Comparison of ENCODE assay signal across 8 mouse cellular contexts in the genomic region with DNA sequence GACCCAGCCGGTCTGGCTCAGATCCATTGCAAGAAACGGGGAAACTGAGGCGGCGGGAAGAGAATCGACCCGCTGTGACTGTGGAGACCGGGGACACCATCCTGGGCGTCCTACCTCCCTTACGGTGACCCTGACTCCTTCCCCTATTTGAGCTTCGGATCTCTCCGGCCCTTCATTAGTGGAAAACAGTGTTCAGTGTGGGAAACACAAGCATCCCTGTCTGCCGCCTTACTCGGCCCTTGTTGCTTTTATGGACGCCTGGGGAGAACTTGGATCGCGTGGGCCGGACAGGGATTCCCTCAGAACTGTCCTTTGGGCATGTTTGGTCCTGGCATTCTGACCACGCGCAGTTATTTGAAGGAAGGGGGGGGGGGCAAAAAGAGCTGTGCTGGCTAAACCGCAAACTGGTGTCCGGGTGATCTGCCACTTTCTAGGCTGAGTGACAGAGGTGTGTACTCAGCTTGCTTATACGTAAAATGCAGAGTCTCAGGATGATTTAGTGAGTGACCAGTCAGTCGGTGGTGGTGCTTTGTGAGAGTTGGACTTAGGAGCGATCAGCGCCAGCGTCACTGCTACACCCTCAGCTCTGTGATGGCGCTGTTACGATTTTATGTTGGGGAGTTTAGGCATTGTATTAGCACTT. TPM values are rescaled to one million over a fixed set of nuclear protein-coding genes. Genes with fewer than 3 reads are reported as not detected.
DNase-seq lines count a peak whose midpoint lies in the region; ATAC-seq and TF ChIP-seq lines count a peak whose summit lies in the region.

No protein-coding gene starts in this region.

- peak overlapping the region; percentile 51 for H3K9ac ChIP-seq in CH12.LX (ENCODE audit: insufficient read depth, low read depth)

- H3K36me3 ChIP-seq in CH12.LX (replicated peaks in 1 of 2; ENCODE audit: control insufficient read depth in 1 of 2, insufficient read depth in 1 of 2, low read length in 1 of 2) = peaks cover 9 to 40% of the 10 kb centered on the region in 2 experiments

- DNase-seq in gastrocnemius, postnatal 10 days = peak; percentile 31
- DNase-seq in gastrocnemius, adult 18-20 months (ENCODE audit: low spot score) = no peak
- no peak for DNase-seq in CH12.LX (ENCODE audit: extremely low read depth)
- peak; percentile 30 for DNase-seq in kidney, postnatal 10 days
- DNase-seq in neural tube, embryonic 10.5 days (ENCODE audit: extremely low spot score, low spot score) = peak; percentile 33
- DNase-seq in spleen, postnatal 10 days (ENCODE audit: low spot score in 2 of 2) = no peak

- dilution Hi-C loops in CH12.LX (cut with MboI; ENCODE audit: extremely low pct_ligation_motif_present, extremely low pct_unique_long_range_greater_than_20kb, low sequenced_read_pairs) = no loop called here

- TF ChIP-seq POLR2A in CH12.LX (IDR thresholded peaks at IDR 0.05; ENCODE audit: low read depth, low read length) = no peak; the same call in 1 of the 2 replicates

- in situ Hi-C loops in CH12.LX (cut with MboI; ENCODE audit: low pct_ligation_motif_present, low pct_unique_long_range_greater_than_20kb, low sequenced_read_pairs) = loop anchor here (10.0 kb wide), 1 partner anchor 62 kb away; no protein-coding TSS in a partner anchor

- H3K27me3 ChIP-seq in CH12.LX (replicated peaks) = no peaks in the 10 kb centered on the region

- no peak overlapping the region for H3K27ac ChIP-seq in CH12.LX (ENCODE audit: insufficient read depth, low read depth)

- peaks cover 3 to 34% of the 10 kb centered on the region in 2 experiments; a peak in 3 of 4 replicates for H3K4me1 ChIP-seq in CH12.LX (ENCODE audit: control insufficient read depth in 1 of 2, insufficient read depth in 2 of 2)

- H3K79me2 ChIP-seq in CH12.LX (replicated peaks; ENCODE audit: control insufficient read depth, extremely low read depth, insufficient read depth, poor library complexity, severe bottlenecking) = no peaks in the 10 kb centered on the region

- ATAC-seq in erythroid progenitor cell, adult 5-6 weeks (replicated peaks; ENCODE audit: low FRiP score, poor library complexity, severe bottlenecking) = peak; percentile 59
- no peak for ATAC-seq in megakaryocyte progenitor cell, adult 5-6 weeks (replicated peaks; ENCODE audit: poor library complexity)

- H3K4me3 ChIP-seq in CH12.LX (replicated peaks in 1 of 3; ENCODE audit: low read depth in 2 of 3, low read length in 2 of 3, poor library complexity in 1 of 3) = peak overlapping the region; percentile 67 to 87 (median 71)

- peak overlapping the region; percentile 72 for H3K4me2 ChIP-seq in CH12.LX (ENCODE audit: insufficient read depth, low read depth, poor library complexity, severe bottlenecking)

- peaks cover 6% of the 10 kb centered on the region for H3K9me3 ChIP-seq in CH12.LX (replicated peaks; ENCODE audit: low read length)

- no peak for TF ChIP-seq EP300 in CH12.LX (IDR thresholded peaks at IDR 0.05; ENCODE audit: low read length)

- no peak for TF ChIP-seq CTCF in CH12.LX (conservative IDR thresholded peaks at IDR 0.05 in 1 of 2, IDR thresholded peaks at IDR 0.05 in 1 of 2; ENCODE audit: low read depth in 2 of 2, low read length in 2 of 2)

- no peak for TF ChIP-seq RAD21 in CH12.LX (IDR thresholded peaks at IDR 0.05; ENCODE audit: low read depth, low read length)

TF ChIP-seq in CH12.LX, 34 proteins besides CTCF, POLR2A, EP300 and RAD21:
- TF ChIP-seq MYC (IDR thresholded peaks at IDR 0.05; ENCODE audit: low read depth, low read length) (no peak), MAZ (IDR thresholded peaks at IDR 0.05; ENCODE audit: low read depth, low read length) (no peak), CHD1 (IDR thresholded peaks at IDR 0.05; ENCODE audit: low read depth, low read length) (0 out of 2 replicates have a peak, but pooled peaks have one; percentile 9), ETS1 (conservative IDR thresholded peaks at IDR 0.05; ENCODE audit: low read depth, low read length) (no peak)

RNA-seq across cellular contexts. Expression of a gene that starts 0.5 kb away (rescaled TPM):
- 10 to 100 TPM; 43.7 to 49.2 TPM for total RNA-seq in gastrocnemius, postnatal 10 days (2021)
- 10 to 100 TPM; 38.5 to 40.1 TPM for total RNA-seq in gastrocnemius, adult 18-20 months (2021)
- total RNA-seq in CH12.LX (2012; rRNA removed) (32.4 and 42.7 TPM in 2 replicates), CH12.LX (2014; rRNA removed) (38.0 and 39.5 TPM in 2 replicates)
- 27.2 and 27.6 TPM in 2 replicates for polyA plus RNA-seq in CH12.LX (2012; ENCODE audit: insufficient read length, low read depth)
- 24.3 and 25.2 TPM in 2 replicates for total RNA-seq in erythroid progenitor cell, adult 5-6 weeks (2015; ENCODE audit: low replicate concordance)
- 19.6 and 30.0 TPM in 2 replicates for total RNA-seq in erythroid progenitor cell, adult 5-6 weeks (2017; ENCODE audit: low replicate concordance)
- total RNA-seq in megakaryocyte progenitor cell, adult 5-6 weeks (2015) = 51.4 and 52.1 TPM in 2 replicates
- 39.7 and 48.1 TPM in 2 replicates for total RNA-seq in megakaryocyte progenitor cell, adult 5-6 weeks (2017)

RNA-seq across cellular contexts. Expression of a gene that starts 16.7 kb away (rescaled TPM):
- 1 to 10 TPM; 2.8 to 4.0 TPM for total RNA-seq in gastrocnemius, postnatal 10 days (2021)
- total RNA-seq in gastrocnemius, adult 18-20 months (2021) = under 1 TPM; 0.73 to 0.97 TPM
- total RNA-seq in CH12.LX (2012; rRNA removed) = 39.4 and 40.5 TPM in 2 replicates
- total RNA-seq in CH12.LX (2014; rRNA removed) = 32.9 and 34.8 TPM in 2 replicates
- polyA plus RNA-seq in CH12.LX (2012; ENCODE audit: insufficient read length, low read depth) = 23.6 and 23.8 TPM in 2 replicates
- 1.4 and 6.3 TPM in 2 replicates for total RNA-seq in erythroid progenitor cell, adult 5-6 weeks (2015; ENCODE audit: low replicate concordance)
- 3.6 and 12.2 TPM in 2 replicates for total RNA-seq in erythroid progenitor cell, adult 5-6 weeks (2017; ENCODE audit: low replicate concordance)
- total RNA-seq in megakaryocyte progenitor cell, adult 5-6 weeks (2015) = 4.4 and 5.2 TPM in 2 replicates
- total RNA-seq in megakaryocyte progenitor cell, adult 5-6 weeks (2017) = 2.2 and 4.7 TPM in 2 replicates

RNA-seq across cellular contexts. Expression of a gene that starts 25.6 kb away (rescaled TPM):
- 10 to 100 TPM; 31.4 to 35.0 TPM for total RNA-seq in gastrocnemius, postnatal 10 days (2021)
- 10 to 100 TPM; 25.2 to 29.8 TPM for total RNA-seq in gastrocnemius, adult 18-20 months (2021)
- total RNA-seq in CH12.LX (2012; rRNA removed) (54.0 and 54.9 TPM in 2 replicates), CH12.LX (2014; rRNA removed) (55.9 and 57.2 TPM in 2 replicates)
- 91.8 and 96.5 TPM in 2 replicates for polyA plus RNA-seq in CH12.LX (2012; ENCODE audit: insufficient read length, low read depth)
- total RNA-seq in erythroid progenitor cell, adult 5-6 weeks (2015; ENCODE audit: low replicate concordance) = 16.3 and 18.7 TPM in 2 replicates
- 6.3 and 12.9 TPM in 2 replicates for total RNA-seq in erythroid progenitor cell, adult 5-6 weeks (2017; ENCODE audit: low replicate concordance)
- total RNA-seq in megakaryocyte progenitor cell, adult 5-6 weeks (2015) = 37.2 and 42.6 TPM in 2 replicates
- 15.7 and 21.9 TPM in 2 replicates for total RNA-seq in megakaryocyte progenitor cell, adult 5-6 weeks (2017)

RNA-seq across cellular contexts. Expression of a gene that starts 26.2 kb away (rescaled TPM):
- 10 to 100 TPM; 36.1 to 41.4 TPM for total RNA-seq in gastrocnemius, postnatal 10 days (2021)
- total RNA-seq in gastrocnemius, adult 18-20 months (2021) = 10 to 100 TPM; 22.5 to 23.3 TPM
- total RNA-seq in CH12.LX (2012; rRNA removed) (63.2 and 77.6 TPM in 2 replicates), CH12.LX (2014; rRNA removed) (28.6 and 32.6 TPM in 2 replicates)
- 66.5 and 71.5 TPM in 2 replicates for polyA plus RNA-seq in CH12.LX (2012; ENCODE audit: insufficient read length, low read depth)
- total RNA-seq in erythroid progenitor cell, adult 5-6 weeks (2015; ENCODE audit: low replicate concordance) = 23.1 and 45.3 TPM in 2 replicates
- 38.9 and 50.2 TPM in 2 replicates for total RNA-seq in erythroid progenitor cell, adult 5-6 weeks (2017; ENCODE audit: low replicate concordance)
- 27.9 and 39.3 TPM in 2 replicates for total RNA-seq in megakaryocyte progenitor cell, adult 5-6 weeks (2015)
- total RNA-seq in megakaryocyte progenitor cell, adult 5-6 weeks (2017) = 122 and 139 TPM in 2 replicates

RNA-seq across cellular contexts. Expression of a gene that starts 40.3 kb away (rescaled TPM):
- 10 to 100 TPM; 22.0 to 23.5 TPM for total RNA-seq in gastrocnemius, postnatal 10 days (2021)
- total RNA-seq in gastrocnemius, adult 18-20 months (2021) = 10 to 100 TPM; 25.3 to 26.3 TPM
- total RNA-seq in CH12.LX (2012; rRNA removed) = 53.2 and 65.4 TPM in 2 replicates
- total RNA-seq in CH12.LX (2014; rRNA removed) = 87.5 and 93.2 TPM in 2 replicates
- 53.2 and 67.1 TPM in 2 replicates for polyA plus RNA-seq in CH12.LX (2012; ENCODE audit: insufficient read length, low read depth)
- total RNA-seq in erythroid progenitor cell, adult 5-6 weeks (2015; ENCODE audit: low replicate concordance) = 85.8 and 92.6 TPM in 2 replicates
- total RNA-seq in erythroid progenitor cell, adult 5-6 weeks (2017; ENCODE audit: low replicate concordance) = 78.3 and 100 TPM in 2 replicates
- 19.8 and 22.7 TPM in 2 replicates for total RNA-seq in megakaryocyte progenitor cell, adult 5-6 weeks (2015)
- total RNA-seq in megakaryocyte progenitor cell, adult 5-6 weeks (2017) = 18.3 and 31.5 TPM in 2 replicates

Comparison
In these comparisons a context has a peak if more than half of its experiments do, and no peak if none do; other contexts are left out.
1. DNase-seq: peak in gastrocnemius, postnatal 10 days (single experiment), kidney, postnatal 10 days (single experiment) and neural tube, embryonic 10.5 days (single experiment); none in gastrocnemius, adult 18-20 months (single experiment), CH12.LX (single experiment) and spleen, postnatal 10 days (0 of 2).